Mouse (Mus musculus): Measurements from ENCODE around the gene Btnl10. TPM values are rescaled to one million over a fixed set of nuclear protein-coding genes. Genes with fewer than 3 reads are reported as not detected.

The Btnl10 gene
- 1 to 10 TPM; 1.2 to 2.1 TPM for total RNA-seq (2021)
- long read RNA-seq, experiment 1: 0 reads
- long read RNA-seq, experiment 2: 0 reads

GRCm38 (mm10) chr11:58917745-58918366 is at the start of gene Btnl10:
TSS of gene Btnl10 (plus strand) at chr11:58917908.
- no peak for DNase-seq

DNA sequence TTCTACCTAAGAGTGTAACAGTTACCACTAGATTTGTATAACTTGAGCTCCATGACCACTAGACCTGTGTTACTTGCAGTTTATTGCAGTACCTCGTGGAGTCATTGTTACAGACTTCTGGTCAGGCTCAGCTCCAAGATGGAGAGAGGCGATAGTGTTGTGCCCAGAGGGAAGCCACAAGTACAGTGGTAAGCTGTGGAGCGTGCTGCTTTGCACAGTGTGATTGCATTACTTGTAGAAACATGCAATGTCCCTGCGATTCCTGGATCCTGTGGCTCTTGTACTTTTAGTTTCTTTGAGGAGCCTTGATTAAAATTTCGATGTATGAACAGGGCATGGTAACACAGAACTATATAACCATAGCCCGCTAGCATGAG is 49.8 kb upstream of the Btnl10 start:
- DNase-seq: no peak

DNA sequence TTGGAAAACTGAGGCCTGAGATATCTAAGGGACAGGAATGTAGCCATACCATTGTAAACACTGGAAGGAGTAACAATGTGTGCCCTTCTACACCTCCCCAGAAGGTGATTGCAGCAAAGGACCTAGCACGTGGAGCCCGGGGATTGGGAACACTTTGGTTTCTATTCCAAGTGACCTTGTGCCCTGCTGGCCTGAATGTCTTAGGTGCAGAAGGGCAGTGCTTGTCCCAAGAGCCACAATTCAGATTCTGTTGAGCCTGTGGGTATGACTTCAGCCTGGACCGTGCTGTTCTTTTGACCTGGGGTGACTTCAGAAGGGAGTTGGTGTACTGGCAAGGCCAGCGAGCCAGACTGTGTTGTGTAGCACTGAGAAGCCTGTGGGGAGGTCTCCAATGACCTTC is 46.7 kb upstream of the Btnl10 start:
- DNase-seq: peak; percentile 59

GRCm38 (mm10) chr11:58883756-58884155 is 34.0 kb upstream of the Btnl10 start:
- DNase-seq: no peak

GRCm38 (mm10) chr11:58890511-58890910 is 27.2 kb upstream of the Btnl10 start:
- no peak for DNase-seq

DNA sequence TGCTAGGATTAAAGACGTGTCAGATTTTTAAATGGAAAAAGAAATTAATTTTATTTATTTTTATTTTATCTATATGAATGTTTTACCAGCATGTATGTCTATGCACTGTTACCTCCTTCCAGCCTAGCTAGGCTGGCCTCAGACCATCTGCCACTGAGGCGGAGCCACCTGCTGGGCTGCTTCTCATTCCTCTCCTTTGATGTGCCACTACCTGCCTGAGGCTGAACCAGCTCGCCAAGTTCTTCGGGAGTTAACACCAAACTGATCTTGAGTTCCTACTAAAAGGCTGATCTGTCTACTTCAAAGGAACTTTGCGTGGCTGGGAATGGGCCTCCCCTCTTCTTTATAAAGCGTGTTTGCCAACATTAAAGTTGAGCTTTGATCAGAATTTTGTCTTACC is 23.3 kb upstream of the Btnl10 start:
- no peak for DNase-seq

DNA sequence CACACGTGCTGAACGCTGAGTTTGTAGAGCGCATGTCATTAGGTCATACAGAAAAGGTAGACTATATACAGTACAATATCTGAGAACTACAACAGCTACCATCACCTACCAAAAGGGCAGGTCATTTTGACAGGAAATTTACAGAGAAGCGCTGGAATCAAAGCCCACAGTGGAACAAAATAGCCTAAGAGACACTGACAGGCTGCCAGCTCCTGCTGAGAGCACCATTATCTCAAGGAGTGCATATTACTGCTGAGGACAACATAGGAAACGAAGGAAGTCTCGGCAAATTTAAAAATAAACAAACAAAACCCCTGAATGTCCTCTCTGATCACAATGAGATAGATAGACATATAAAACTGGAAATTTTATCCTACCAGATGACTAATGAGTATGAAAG is 20.2 kb upstream of the Btnl10 start:
- no peak for DNase-seq

DNA sequence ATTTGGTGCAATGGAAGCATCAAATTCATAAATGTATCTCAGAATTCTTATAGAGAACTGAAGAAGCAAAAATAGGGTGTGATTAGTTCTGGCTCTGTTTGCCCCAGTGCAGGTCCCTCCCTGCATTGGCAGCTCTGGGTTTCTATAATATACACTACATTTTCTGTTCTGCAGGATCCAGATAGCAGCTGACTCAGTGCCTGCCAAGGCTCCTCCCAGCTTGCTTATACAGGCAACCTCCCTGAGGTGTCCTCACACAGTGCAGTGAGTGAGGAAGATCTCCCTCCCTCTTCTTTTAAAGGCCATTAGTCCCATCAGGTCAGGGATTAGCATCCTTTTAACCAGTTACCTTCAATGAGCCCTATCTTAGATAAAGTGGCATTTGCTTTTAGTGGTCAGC is 16.6 kb upstream of the Btnl10 start:
- no peak for DNase-seq

DNA sequence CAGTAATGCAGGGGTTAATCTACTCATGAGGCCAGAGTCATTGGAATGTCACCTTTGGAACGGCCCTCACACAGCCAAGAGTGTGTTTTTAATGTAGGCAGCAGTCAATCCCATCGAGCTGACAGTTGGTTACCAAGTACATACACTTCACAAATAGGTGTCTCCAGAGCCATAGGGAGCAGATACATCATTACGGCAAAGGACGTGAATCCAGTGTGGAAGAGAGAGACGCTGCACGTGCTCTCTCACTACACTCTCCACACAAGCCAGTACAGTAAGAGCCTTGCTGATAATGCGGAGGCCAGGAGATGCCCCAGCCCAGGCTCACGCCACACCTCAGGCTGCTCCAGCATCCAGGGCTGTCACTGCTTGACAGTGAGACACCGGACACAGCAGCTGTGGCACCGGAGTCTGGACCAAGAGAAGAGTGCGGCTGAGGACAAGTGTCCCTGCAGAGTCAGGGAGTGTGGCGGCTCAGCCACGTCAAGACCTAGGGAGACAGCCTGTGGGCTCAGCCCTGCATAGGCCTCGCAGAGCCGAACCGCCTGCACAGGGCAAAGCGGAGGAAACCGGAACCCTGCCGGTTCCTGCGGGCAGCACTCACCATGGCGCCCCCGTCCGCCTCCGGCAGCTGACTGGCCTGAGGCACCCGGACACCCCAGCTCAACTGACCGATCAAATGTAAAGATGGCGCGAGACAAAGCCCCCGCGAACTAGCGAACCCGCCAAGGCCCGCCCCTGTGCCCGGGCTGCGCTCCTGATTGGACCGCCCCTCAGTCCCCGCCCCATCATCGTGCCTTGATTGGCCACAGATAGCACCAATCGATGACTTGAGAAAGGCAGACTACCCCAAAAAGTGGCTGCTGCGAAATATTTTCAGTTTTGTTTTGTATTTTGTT is 13.9 kb upstream of the Btnl10 start, which contains the start of gene Zfp39:
Gene Zfp39, minus strand, starts transcription at position 715 of the 899 bp plus-strand sequence.
- DNase-seq: peak; percentile 98

DNA sequence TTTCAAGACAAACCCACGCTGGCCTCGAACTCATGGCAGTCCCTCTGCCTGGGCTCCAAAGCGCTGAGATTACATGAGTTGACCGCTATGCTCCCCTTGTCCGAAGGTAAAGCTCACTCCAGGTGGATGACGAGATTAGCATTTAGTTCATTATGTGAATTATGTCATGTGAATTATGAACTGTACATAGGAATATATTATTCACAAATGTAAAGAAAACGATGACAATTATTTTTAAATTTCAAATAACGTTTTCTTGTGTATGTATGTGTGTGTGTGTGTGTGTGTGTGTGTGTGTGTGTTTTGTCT is 13.3 kb upstream of the Btnl10 start:
- DNase-seq: no peak

GRCm38 (mm10) chr11:58904838-58905237 is 12.9 kb upstream of the Btnl10 start:
- no peak for DNase-seq

DNA sequence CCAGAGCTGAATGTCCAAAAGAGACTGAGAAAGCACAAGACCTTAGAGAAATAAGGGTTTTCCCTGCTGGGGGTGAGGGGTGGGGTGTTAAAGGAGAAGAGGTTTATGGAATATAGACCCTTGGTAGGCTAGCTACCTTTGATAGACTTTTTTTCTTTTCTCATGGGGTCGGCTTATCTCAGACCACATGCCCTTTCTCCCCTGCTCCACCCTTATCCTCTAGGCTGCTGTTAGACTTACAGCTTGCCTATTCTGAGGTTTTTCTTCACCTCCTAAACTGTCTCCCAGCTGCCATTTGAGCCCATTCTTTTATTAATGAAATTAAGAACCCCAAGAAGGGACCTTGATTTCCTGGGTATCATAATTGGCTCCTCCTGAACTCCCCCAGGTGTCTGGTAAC is 3.9 kb upstream of the Btnl10 start:
- DNase-seq: no peak

- DNase-seq: peak; percentile 23
Measured at GRCm38 (mm10) chr11:58914461-58915028, 3.2 kb upstream of the Btnl10 start.

GRCm38 (mm10) chr11:58916879-58917744 is 596 bp upstream of the Btnl10 start:
- peak; percentile 68 for DNase-seq

DNA sequence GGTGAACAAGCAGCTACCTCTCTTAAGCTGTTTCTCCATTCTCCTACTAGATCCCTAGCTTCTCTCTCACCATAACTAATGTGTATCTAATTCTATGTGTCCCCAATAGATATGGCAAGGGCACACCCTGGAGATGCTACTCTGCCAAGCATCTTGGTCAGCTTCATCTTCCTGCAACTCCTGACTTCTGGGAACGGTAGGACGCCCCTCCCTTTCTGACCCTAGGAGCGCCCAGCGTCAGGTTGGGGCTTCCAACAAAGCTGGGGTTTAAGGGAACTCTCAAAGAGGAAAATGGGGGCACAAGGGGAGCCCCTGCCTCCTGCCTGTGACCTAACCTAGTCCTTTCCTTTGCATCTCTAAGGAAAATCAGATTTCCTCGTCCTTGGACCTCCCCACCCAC is 1.1 kb downstream of the Btnl10 start:
- no peak for DNase-seq

GRCm38 (mm10) chr11:58922420-58922819 is 4.7 kb downstream of the Btnl10 start:
- DNase-seq: no peak

DNA sequence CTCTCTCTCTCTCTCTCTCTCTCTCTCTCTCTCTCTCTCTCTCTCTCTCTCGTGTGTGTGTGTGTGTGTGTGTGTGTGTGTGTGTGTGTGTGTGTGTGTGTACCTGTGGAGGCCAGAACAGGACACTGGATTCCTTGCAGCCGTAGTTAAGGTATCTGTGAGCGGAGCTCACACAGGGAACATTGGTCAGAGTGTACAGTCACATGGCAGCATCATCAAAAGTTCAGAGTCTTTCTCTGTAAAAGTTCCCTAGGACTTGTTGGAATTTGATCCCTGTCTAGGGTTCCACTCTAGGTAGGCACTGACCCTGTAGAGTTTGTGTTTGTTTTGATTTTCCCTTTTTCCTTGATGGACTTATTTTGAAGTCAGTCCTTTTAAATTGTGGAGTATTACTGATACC is 8.9 kb downstream of the Btnl10 start:
- no peak for DNase-seq

DNA sequence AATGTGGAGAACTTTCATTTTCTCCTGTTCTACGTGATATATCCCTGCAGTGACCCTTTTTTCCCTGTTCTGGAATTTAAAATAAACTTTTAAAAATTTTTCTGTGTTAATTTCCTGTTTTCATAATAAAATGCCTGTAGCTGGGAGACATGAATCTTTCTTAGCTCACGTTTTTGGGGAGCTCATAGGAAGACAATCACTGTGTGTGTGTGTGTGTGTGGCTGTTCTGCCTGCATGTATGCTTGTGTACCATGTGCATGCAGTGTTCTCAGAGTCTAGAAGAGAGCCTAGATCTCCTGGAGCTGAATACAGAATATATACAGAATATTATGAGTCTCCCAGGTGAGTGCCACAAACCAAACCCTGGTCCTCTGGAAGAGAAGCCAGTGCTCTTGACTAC is 9.3 kb downstream of the Btnl10 start:
- DNase-seq: no peak

- peak; percentile 68 for DNase-seq
Measured at GRCm38 (mm10) chr11:58927790-58928651, 10.3 kb downstream of the Btnl10 start.

DNA sequence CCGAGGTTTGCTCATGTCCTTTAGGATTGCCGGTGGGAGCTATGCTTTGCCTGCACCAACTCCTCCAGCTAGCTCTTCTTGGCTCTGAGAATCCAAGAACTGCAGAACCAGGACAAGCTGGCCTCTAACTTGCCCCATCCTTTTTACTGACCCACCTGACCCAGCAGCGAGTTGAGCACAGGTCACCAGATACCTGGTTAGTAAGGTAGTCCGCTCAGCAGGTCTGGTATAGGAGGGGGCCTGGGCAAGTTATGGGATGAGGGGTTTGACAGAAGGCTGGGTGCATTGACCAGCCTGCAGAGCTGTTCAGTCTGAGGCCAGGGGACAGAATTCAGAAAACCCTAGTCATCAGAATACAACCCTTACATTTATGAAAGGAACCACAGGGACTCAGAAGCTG is 11.3 kb downstream of the Btnl10 start:
- no peak for DNase-seq

DNA sequence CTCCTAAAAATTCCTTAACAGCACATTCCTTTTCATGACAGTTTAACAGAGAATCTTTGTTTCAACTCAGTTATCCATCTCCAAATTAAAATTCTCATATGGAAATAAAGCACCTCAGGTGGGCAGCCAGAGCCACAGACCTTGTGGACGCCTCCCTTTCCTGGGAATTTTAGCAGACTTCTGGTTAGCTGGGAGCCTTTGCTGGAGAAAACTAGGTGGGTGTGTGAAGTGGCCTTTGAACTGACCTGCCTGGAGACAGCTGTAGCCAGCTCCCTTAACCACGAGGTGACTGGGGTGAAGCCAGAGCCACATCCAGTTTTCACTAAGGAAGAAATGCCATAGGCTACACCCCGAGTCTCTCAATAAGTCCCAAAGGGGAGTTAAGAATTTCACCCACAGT is 11.9 kb downstream of the Btnl10 start:
- no peak for DNase-seq

DNA sequence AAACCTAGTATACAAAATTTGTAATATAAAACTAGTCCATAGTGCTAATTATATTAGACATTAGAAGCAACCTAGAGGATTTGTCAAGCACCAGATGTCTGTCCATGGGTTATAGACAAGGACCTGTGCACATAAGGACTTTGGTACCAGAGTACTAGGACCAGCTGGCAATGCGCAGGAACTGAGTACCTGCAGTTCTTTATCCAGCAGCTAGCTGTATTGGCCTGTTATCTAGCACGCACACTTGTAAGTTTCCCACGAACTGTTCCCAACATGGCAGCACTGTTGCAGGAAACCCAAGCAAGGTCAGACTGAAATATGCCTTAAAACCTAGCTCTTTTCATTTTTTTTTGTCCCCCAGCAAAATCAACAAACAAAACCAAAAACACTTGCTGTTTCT is 12.5 kb downstream of the Btnl10 start:
- no peak for DNase-seq
